Mouse (Mus musculus): ENCODE results near the gene Cytip.
"Not testable (repeated sequence)": the region's sequence is repeated elsewhere in the genome, so short reads cannot be mapped to it uniquely, and the experiment has no call there.

Gene Cytip

GRCm38 (mm10) chr2:58107887-58108286, 87.4 kb downstream of the Cytip start:
- not testable (repeated sequence) for DNase-seq (ENCODE audit: low spot score in 2 of 2)

GRCm38 (mm10) chr2:58107046-58107445, 88.3 kb downstream of the Cytip start:
- DNase-seq (ENCODE audit: low spot score in 2 of 2) = no peak

- no peak for DNase-seq (ENCODE audit: low spot score in 2 of 2)
Observed at GRCm38 (mm10) chr2:58094818-58095217, 100.5 kb downstream of the Cytip start.

- no peak for DNase-seq (ENCODE audit: low spot score in 2 of 2)
Observed at GRCm38 (mm10) chr2:58086420-58086819, 108.9 kb downstream of the Cytip start.

- no peak for DNase-seq (ENCODE audit: low spot score in 2 of 2)
Observed at GRCm38 (mm10) chr2:58079849-58080248, 115.5 kb downstream of the Cytip start.
